Mouse (Mus musculus) midbrain, embryonic 13.5 days (tissue): ENCODE measurements around the gene Krr1. TPM values are rescaled to one million over a fixed set of nuclear protein-coding genes. Genes with fewer than 3 reads are reported as not detected.
A peak's percentile ranks its signal among the peaks of the same experiment; 100 is the strongest.

Experiments
- ATAC-seq: fragments of 200-750 bp; cut with Nextera tagmentation; 2 replicates; pipeline ENCODE4 v1.8.0; 2017; ENCODE audit warnings: mild to moderate bottlenecking, moderate TSS enrichment, moderate library complexity
- H3K27ac ChIP-seq: fragments of 300-500 bp; sonication (generic); 2 replicates; pipeline ENCODE4 v1.5.1; 2015; ENCODE audit warnings: inconsistent platforms, mild to moderate bottlenecking, moderate library complexity
- H3K27me3 ChIP-seq: fragments of 300-500 bp; sonication (generic); 2 replicates; pipeline ENCODE4 v1.6.1; 2015; ENCODE audit warnings: mild to moderate bottlenecking, inconsistent platforms
- H3K36me3 ChIP-seq: fragments of 300-500 bp; sonication (generic); 2 replicates; pipeline ENCODE4 v1.6.1; 2015; ENCODE audit warnings: mild to moderate bottlenecking, inconsistent platforms
- H3K4me1 ChIP-seq: fragments of 300-500 bp; sonication (generic); replicated peaks from 2 replicates; pipeline ENCODE4 v1.6.1; 2015; ENCODE audit warnings: inconsistent platforms
- H3K4me2 ChIP-seq: fragments of 300-500 bp; sonication (generic); replicated peaks from 2 replicates; pipeline ENCODE4 v1.6.1; 2015; ENCODE audit warnings: moderate library complexity, mild to moderate bottlenecking, inconsistent platforms
- H3K4me3 ChIP-seq: fragments of 300-500 bp; sonication (generic); replicated peaks from 2 replicates; pipeline ENCODE4 v1.5.1; 2015; ENCODE audit warnings: mild to moderate bottlenecking, inconsistent platforms
- H3K9ac ChIP-seq: fragments of 300-500 bp; sonication (generic); replicated peaks from 2 replicates; pipeline ENCODE4 v1.6.1; 2015; ENCODE audit warnings: mild to moderate bottlenecking, inconsistent platforms
- H3K9me3 ChIP-seq: fragments of 300-500 bp; sonication (generic); 2 replicates; pipeline ENCODE4 v1.6.1; 2016; ENCODE audit warnings: mild to moderate bottlenecking, inconsistent platforms
- WGBS: fragments of 180-500 bp; shearing (Covaris S2); methylation state at CpG from one replicate; pipeline ENCODE4 v1.1.7; 2015; 5-methylcytosine and 5-hydroxymethylcytosine counted together
- polyA plus RNA-seq: library from polyadenylated mRNA; unstranded; fragments of >200 nt; fragmentation: Nextera tagmentation; extraction: Ambion mirVana; gene quantifications from 2 replicates; pipeline ENCODE4 v1.2.1, GENCODE M21; 2015

Gene Krr1
- polyA plus RNA-seq, 1 experiment from 2014 or later: 47.3 TPM

DNA sequence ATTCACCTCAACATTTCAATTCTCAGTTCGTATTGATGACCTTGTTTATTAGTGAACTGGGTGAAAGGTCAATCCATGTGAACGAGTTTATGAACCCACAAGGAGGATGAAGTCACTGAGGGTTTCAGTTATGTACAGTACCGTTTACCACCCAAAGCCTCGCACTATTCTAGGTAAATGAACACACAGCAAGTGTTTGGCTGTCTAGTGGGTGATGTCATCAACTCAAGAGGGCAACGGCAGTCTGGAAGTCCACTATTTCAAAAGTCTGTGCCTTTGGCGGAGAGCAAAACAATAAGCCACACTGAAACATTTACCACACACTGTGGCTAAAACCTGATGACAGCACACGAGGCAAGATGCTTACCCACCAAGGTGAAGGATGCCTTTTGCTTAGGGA lies 29.4 kb upstream of the Krr1 start:
- Histone ChIP-seq H3K27me3 (no peaks in the 10 kb centered on the region), H3K36me3 (no peaks in the 10 kb centered on the region), H3K4me2 (no peak overlapping the region), H3K9ac (no peak overlapping the region), H3K27ac (no peak overlapping the region), H3K9me3 (no peaks in the 10 kb centered on the region), H3K4me1 (no peaks in the 10 kb centered on the region), H3K4me3 (no peak overlapping the region)
- WGBS: 88% methylated on average over 7 of the region's 7 CpGs
- ATAC-seq: no peak

DNA sequence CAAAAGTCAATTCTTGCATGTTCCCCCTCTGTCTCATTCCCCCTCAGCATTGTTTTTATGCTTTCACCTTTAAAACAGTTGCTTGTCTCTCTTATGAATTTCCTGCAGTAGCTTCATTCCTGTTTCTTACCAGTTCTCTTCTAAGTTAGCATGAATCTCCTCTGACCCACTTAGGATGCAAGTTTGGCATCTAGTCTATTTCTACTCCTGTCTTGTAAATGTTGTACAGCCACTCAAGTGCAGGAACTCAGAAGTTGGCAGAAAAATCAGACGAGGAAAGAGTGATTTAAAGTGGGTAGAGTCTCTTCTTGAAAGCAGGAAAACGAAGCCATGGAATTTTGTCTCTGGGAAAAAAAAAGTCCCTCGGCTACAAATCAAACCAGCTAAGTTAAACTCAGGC lies 26.9 kb upstream of the Krr1 start:
- no peak for ATAC-seq
- Histone ChIP-seq H3K9ac (no peak overlapping the region), H3K4me3 (no peak overlapping the region), H3K27ac (no peak overlapping the region), H3K27me3 (no peaks in the 10 kb centered on the region), H3K4me2 (no peak overlapping the region), H3K4me1 (peaks cover 8% of the 10 kb centered on the region; the same call in 1 of the 2 replicates), H3K9me3 (no peaks in the 10 kb centered on the region), H3K36me3 (no peaks in the 10 kb centered on the region)
- 85% methylated on average over 3 of the region's 3 CpGs for WGBS

DNA sequence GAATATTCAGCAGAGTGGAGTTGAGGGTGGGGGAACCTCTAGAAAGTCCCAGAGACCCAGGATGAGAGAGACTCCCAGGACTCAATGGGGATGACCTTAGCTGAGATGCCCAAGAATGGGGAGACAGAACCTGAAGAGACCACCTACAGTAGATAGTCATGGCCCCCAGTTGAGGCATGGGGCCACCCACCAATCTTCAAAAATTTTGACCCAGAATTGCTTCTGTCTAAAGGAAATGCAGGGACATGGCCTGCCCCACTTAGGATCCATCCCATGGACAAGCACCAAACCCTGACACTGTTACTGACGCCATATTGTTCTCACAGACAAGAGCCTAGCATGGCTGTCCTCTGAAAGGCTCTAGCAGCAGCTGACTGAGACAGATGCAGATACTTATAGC lies 24.4 kb upstream of the Krr1 start:
- Histone ChIP-seq H3K9ac (no peak overlapping the region), H3K36me3 (no peaks in the 10 kb centered on the region), H3K4me2 (no peak overlapping the region), H3K4me1 (peaks cover 8% of the 10 kb centered on the region; the same call in 1 of the 2 replicates), H3K9me3 (no peaks in the 10 kb centered on the region), H3K4me3 (no peak overlapping the region), H3K27me3 (no peaks in the 10 kb centered on the region), H3K27ac (no peak overlapping the region)
- ATAC-seq: no peak
- WGBS: 92% methylated on average over 1 of the region's 1 CpGs

DNA sequence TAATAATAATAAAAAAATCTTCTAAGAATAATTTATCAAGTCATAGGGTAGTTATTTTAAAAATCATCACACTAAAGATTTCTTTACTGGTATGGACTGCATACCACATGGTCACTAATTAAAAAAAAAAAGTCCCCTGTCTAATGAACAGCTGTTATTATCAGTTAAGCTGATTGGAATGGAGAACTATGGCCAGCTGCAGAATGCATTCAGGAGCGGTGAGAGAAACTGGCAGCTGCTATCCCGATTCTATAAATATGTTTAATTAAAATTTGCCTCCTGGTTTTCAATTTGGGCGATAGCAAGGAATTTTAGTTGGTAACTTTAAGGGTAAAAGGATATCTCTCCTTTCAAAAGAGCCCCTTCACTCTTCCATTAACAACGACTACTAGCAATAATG lies 23.5 kb upstream of the Krr1 start:
- H3K4me2 ChIP-seq: no peak overlapping the region
- H3K9ac ChIP-seq: no peak overlapping the region
- H3K9me3 ChIP-seq: no peaks in the 10 kb centered on the region
- ATAC-seq: no peak
- no peaks in the 10 kb centered on the region for H3K36me3 ChIP-seq
- no peak overlapping the region for H3K4me3 ChIP-seq
- H3K27ac ChIP-seq: no peak overlapping the region
- H3K4me1 ChIP-seq: peaks cover 8% of the 10 kb centered on the region; the same call in 1 of the 2 replicates
- 16% methylated on average over 4 of the region's 4 CpGs for WGBS
- H3K27me3 ChIP-seq: no peaks in the 10 kb centered on the region

DNA sequence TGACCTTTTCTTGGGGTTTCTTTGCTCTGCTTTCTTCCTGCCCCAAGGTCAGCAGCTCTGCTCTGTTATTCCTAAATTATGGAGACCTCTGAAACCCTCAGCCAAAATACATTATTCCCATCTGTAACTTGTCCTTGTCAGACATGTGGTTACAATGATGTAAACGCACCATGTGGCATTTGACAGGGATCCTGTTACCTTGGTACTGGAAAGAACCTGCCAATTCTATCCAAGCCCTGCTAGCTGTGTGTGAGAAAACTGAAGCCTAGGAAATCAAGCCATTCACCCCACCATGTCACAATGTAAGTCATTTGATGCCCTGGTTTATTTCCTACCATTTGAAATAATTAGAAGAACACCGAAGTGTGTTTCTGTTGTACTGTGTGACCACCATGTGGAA lies 16.6 kb upstream of the Krr1 start:
- H3K36me3 ChIP-seq: no peaks in the 10 kb centered on the region
- peaks cover 8% of the 10 kb centered on the region; the same call in 1 of the 2 replicates for H3K27me3 ChIP-seq
- no peak overlapping the region for H3K27ac ChIP-seq
- H3K4me1 ChIP-seq: no peaks in the 10 kb centered on the region
- no peaks in the 10 kb centered on the region for H3K9me3 ChIP-seq
- 89% methylated on average over 2 of the region's 2 CpGs for WGBS
- no peak overlapping the region for H3K4me2 ChIP-seq
- no peak for ATAC-seq
- no peak overlapping the region for H3K9ac ChIP-seq
- H3K4me3 ChIP-seq: no peak overlapping the region

DNA sequence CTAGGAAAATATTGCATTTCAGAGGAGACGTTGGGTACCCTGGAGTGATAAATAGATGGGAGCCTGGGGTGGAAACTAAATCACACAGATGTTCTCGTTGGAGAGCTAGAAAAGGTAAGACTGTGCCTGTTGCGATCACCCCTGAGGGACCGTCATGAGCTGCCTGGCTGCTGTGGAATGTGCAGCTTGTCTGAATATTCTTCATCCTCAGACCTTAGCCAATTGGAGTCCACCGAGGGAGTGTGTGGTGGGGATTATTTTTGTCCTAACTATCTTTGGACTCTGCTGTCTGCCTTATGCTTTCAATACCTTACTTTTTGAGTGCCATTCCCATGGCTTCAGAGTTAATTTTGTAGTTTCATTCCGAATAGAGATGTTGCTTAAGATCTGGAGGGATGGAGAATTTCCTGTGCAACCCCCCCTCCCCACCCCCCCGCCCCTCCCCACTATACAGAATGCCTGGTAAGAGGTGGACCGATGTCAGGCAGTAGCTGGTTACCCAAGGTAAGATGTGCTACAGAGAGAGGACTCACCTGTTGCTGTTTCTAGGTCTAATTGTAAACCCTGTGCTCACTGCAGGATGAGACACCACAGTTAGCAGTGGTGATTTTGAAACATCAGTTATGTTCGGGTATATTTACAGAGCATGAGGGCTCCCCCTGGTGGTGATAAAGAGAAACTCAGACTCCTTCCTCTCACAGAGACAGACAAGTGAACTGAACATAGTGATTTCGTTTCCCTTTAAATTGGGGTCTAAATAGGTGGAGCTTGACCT lies 15.0 kb upstream of the Krr1 start:
- peaks cover 8% of the 10 kb centered on the region; the same call in 1 of the 2 replicates for H3K27me3 ChIP-seq
- H3K9me3 ChIP-seq: no peaks in the 10 kb centered on the region
- peak; percentile 94 for ATAC-seq
- H3K4me2 ChIP-seq: no peak overlapping the region
- no peaks in the 10 kb centered on the region for H3K4me1 ChIP-seq
- 66% methylated on average over 10 of the region's 10 CpGs for WGBS
- no peak overlapping the region for H3K27ac ChIP-seq
- H3K36me3 ChIP-seq: no peaks in the 10 kb centered on the region
- no peak overlapping the region for H3K9ac ChIP-seq
- no peak overlapping the region for H3K4me3 ChIP-seq

DNA sequence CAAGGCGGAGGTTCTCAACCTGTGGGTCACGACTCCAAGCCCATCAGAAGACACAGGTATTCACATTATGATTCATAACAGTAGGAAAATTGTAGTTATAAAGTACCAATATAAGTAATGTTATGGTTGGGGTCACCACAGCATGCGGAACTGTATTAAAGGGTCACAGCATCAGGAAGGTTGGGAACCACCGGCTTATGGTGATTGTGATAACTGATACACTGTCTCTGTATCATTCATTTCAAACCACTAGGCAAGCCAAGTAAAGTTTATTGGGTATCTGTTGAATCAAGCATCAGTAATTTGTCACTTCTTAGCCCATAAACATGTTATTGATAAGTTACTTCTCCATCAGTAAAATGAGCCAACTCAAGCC lies 14.4 kb upstream of the Krr1 start:
- ATAC-seq: peak; percentile 37; the same call in 1 of the 2 replicates
- H3K9me3 ChIP-seq: no peaks in the 10 kb centered on the region
- H3K4me3 ChIP-seq: no peak overlapping the region
- H3K36me3 ChIP-seq: no peaks in the 10 kb centered on the region
- WGBS: 34% methylated on average over 4 of the region's 4 CpGs
- no peak overlapping the region for H3K4me2 ChIP-seq
- no peak overlapping the region for H3K27ac ChIP-seq
- peaks cover 8% of the 10 kb centered on the region; the same call in 1 of the 2 replicates for H3K27me3 ChIP-seq
- no peak overlapping the region for H3K9ac ChIP-seq
- H3K4me1 ChIP-seq: no peaks in the 10 kb centered on the region

DNA sequence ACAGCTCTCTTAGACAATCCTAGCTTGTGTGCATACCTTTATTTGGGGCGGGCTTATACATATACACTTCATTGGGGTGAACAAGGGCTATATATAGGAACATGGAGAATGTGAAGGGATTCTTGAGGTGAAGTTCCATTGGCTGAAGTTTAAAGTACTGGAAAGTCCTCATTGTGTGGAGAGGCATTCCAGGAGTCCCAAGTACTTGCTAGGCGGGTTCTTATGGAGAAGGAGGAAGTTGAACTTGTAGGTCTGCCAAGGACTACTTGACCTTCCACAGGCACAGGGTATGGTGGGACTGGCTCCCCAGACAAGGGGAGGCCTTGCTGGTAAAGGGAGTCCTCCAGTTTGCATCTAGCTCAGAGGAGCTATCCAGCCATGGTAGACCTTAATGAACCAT lies 13.1 kb upstream of the Krr1 start:
- 86% methylated on average over 2 of the region's 2 CpGs for WGBS
- no peaks in the 10 kb centered on the region for H3K36me3 ChIP-seq
- ATAC-seq: no peak

DNA sequence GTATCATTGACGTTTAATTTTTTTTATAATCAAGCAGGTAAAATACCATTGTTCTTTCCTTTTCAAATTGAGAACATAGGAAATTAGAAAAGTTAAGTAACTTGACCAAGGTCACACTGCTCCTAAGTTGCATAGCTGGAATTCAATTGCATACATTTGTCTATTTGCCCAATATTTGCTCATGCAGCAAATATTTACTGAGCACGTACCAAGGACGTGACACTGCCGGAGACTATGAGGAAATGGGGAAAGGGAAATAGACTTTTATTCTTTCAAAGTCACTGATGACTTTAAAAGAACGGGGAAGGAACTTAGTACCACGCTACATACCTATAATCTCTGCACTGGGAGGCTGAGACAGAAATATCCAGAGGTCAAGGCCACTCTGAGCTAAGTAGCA lies 12.0 kb upstream of the Krr1 start:
- 87% methylated on average over 6 of the region's 6 CpGs for WGBS
- H3K27ac ChIP-seq: no peak overlapping the region
- no peak overlapping the region for H3K9ac ChIP-seq
- 0 out of 2 replicates have a peak, but pooled peaks cover 4% of the 10 kb centered on the region for H3K27me3 ChIP-seq
- no peaks in the 10 kb centered on the region for H3K4me1 ChIP-seq
- no peak overlapping the region for H3K4me3 ChIP-seq
- H3K4me2 ChIP-seq: no peak overlapping the region
- no peaks in the 10 kb centered on the region for H3K36me3 ChIP-seq
- no peaks in the 10 kb centered on the region for H3K9me3 ChIP-seq
- no peak for ATAC-seq

More for the DNA sequence above, 13.1 kb upstream of the Krr1 start:
- Histone ChIP-seq H3K9ac (no peak overlapping the region), H3K27me3 (peaks cover 8% of the 10 kb centered on the region; the same call in 1 of the 2 replicates), H3K4me2 (no peak overlapping the region), H3K4me1 (no peaks in the 10 kb centered on the region), H3K4me3 (no peak overlapping the region), H3K9me3 (no peaks in the 10 kb centered on the region), H3K27ac (no peak overlapping the region)

DNA sequence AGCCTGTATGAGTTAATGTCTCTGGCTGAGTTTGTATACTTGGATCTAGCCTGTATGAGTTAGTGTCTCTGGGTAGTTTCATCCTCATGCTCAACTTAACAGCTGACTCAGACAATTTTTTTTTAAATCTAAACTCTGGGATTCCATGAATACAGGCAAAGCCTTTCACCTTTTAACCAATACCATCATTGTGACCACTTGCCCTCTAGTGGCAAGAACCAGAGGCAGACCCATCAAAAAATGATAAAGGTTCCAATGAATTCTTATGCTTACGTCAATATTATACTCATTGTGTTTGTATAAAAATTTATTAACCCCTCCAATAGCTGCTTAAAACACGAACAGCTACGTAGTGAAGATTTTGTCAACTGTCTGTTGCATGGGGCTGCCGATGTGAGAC lies 6.1 kb upstream of the Krr1 start:
- H3K4me3 ChIP-seq: no peak overlapping the region
- no peaks in the 10 kb centered on the region for H3K36me3 ChIP-seq
- no peak overlapping the region for H3K27ac ChIP-seq
- peaks cover 15% of the 10 kb centered on the region; the same call in 1 of the 2 replicates for H3K27me3 ChIP-seq
- no peak for ATAC-seq
- no peak overlapping the region for H3K9ac ChIP-seq
- H3K9me3 ChIP-seq: no peaks in the 10 kb centered on the region
- H3K4me1 ChIP-seq: no peaks in the 10 kb centered on the region
- 57% methylated on average over 4 of the region's 4 CpGs for WGBS
- no peak overlapping the region for H3K4me2 ChIP-seq

DNA sequence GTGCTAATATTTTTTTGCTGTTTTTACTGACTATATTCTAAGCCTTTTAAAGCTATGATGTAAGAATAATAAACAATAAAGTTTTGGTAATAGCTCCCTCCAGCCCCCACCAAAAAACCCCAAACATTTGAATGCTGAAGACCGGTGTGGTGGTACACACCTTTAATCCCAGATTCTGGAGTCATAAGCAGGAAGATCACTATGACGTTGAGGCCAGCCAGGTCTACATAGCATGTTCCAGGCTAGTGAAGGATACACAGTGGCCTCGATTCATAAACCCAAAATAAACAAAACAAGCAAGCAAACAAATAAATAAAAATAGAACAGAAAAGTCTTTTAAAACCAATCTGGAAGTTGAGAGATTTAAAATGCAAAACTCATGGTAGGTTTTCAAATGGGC lies 535 bp upstream of the Krr1 start:
- 87% methylated on average over 3 of the region's 3 CpGs for WGBS
- peaks cover 10% of the 10 kb centered on the region; the same call in 1 of the 2 replicates for H3K27me3 ChIP-seq
- H3K27ac ChIP-seq: no peak overlapping the region
- H3K4me1 ChIP-seq: peaks cover 9% of the 10 kb centered on the region
- H3K36me3 ChIP-seq: peaks cover 11% of the 10 kb centered on the region
- H3K9ac ChIP-seq: no peak overlapping the region
- ATAC-seq: 0 out of 2 replicates have a peak, but pooled peaks have one; percentile 43
- no peak overlapping the region for H3K4me3 ChIP-seq
- peak overlapping the region; percentile 19; the same call in 1 of the 2 replicates for H3K4me2 ChIP-seq
- no peaks in the 10 kb centered on the region for H3K9me3 ChIP-seq

DNA sequence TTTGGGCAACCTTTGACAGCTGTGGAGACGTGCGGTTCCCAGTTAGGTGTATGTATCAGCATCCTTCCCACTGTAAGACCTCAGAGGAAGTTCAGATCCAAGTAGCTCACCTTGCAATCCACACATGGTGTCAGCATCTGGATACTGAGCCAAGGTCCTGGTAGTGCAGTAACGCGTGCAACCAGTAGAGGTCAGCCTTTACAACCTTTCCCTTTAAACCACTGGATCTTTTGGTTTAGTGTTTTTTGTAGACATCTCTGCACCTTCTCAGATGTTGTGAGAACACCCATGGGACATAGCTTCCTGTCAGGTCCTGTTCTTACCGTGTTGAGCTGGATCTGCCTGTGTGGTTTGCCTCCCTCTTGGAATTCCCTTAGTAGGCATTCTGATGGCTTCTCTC lies 5.1 kb downstream of the Krr1 start:
- H3K9ac ChIP-seq: no peak overlapping the region
- no peak for ATAC-seq
- no peaks in the 10 kb centered on the region for H3K9me3 ChIP-seq
- 46% methylated on average over 5 of the region's 5 CpGs for WGBS
- H3K4me2 ChIP-seq: no peak overlapping the region
- H3K27me3 ChIP-seq: no peaks in the 10 kb centered on the region
- H3K4me3 ChIP-seq: no peak overlapping the region
- no peak overlapping the region for H3K27ac ChIP-seq
- peaks cover 9% of the 10 kb centered on the region for H3K4me1 ChIP-seq
- peaks cover 51% of the 10 kb centered on the region for H3K36me3 ChIP-seq

DNA sequence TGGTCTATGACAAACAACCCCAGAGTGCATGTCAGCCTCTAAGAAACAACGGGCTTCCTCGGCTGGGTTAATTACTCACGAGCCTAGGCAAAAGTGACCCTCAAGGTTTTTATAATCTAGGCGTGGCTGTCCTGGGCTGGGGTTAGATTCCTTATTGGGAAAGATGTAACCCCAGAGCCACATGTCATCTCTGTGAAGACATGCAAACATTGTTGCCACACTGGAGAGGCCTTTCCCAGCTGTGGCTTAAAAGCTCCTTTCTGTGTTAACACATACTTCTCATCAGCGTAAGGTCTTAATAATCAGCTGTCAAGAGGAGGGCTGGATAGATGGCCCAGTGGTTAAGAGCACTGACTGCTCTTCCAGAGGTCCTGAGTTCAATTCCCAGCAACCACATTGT lies 10.6 kb downstream of the Krr1 start:
- no peak overlapping the region; the same call in 1 of the 2 replicates for H3K27ac ChIP-seq
- no peak overlapping the region for H3K4me2 ChIP-seq
- H3K27me3 ChIP-seq: no peaks in the 10 kb centered on the region
- no peaks in the 10 kb centered on the region for H3K4me1 ChIP-seq
- no peak for ATAC-seq
- H3K4me3 ChIP-seq: no peak overlapping the region
- H3K9me3 ChIP-seq: no peaks in the 10 kb centered on the region
- 90% methylated on average over 5 of the region's 5 CpGs for WGBS
- peaks cover 76% of the 10 kb centered on the region for H3K36me3 ChIP-seq
- no peak overlapping the region for H3K9ac ChIP-seq
